ENCODE assay signal across 23 mouse cellular contexts in genomic region chr9:90833743-90834539, GRCm38 (mm10).
A peak's percentile ranks its signal among the peaks of the same experiment; 100 is the strongest.
DNase-seq lines count a peak whose midpoint lies in the region; ATAC-seq lines count a peak whose summit lies in the region.
"Had no signal": no experiment of that assay in that cellular context is flagged by ENCODE, and none has a peak within 500 bp of the region (broad histone marks: within the 10 kb centered on the region; RNA-seq: fewer than 3 reads in every experiment).

No protein-coding gene starts in this region.

- no peaks in the 10 kb centered on the region for H3K9me3 ChIP-seq in midbrain, embryonic 12.5 days
- no peaks in the 10 kb centered on the region for H3K9me3 ChIP-seq in midbrain, embryonic 10.5 days (replicated peaks)
- no peaks in the 10 kb centered on the region for H3K9me3 ChIP-seq in forebrain, embryonic 15.5 days
- H3K9me3 ChIP-seq: embryonic facial prominence, embryonic 12.5 days; heart, embryonic 10.5 days; hindbrain, embryonic 15.5 days; liver, embryonic 13.5 days had no signal

- ATAC-seq in midbrain, embryonic 12.5 days (ENCODE audit: low FRiP score, low read depth), result peak; percentile 55; the same call in 1 of the 2 replicates
- peak; percentile 66 for ATAC-seq in forebrain, embryonic 15.5 days (replicated peaks)
- no peak for ATAC-seq in megakaryocyte-erythroid progenitor cell, adult 5-6 weeks (replicated peaks; ENCODE audit: low FRiP score, low TSS enrichment, poor library complexity, severe bottlenecking)

- 4% methylated on average over 3 of the region's 3 CpGs for WGBS in midbrain, embryonic 12.5 days
- WGBS in midbrain, embryonic 10.5 days, result 13% methylated on average over 3 of the region's 3 CpGs
- WGBS in forebrain, embryonic 15.5 days, result 4% methylated on average over 3 of the region's 3 CpGs

- H3K4me3 ChIP-seq in midbrain, embryonic 12.5 days, result no peak overlapping the region
- H3K4me3 ChIP-seq in midbrain, embryonic 10.5 days, result no peak overlapping the region
- no peak overlapping the region for H3K4me3 ChIP-seq in forebrain, embryonic 15.5 days
- H3K4me3 ChIP-seq: embryonic facial prominence, embryonic 12.5 days; heart, embryonic 10.5 days; hindbrain, embryonic 15.5 days; left cerebral cortex, adult 2 months; liver, embryonic 13.5 days; myocyte had no signal

- no peak for DNase-seq in midbrain, embryonic 10.5 days (ENCODE audit: low spot score)
- DNase-seq in ES-CJ7 (ENCODE audit: low read depth, low spot score), result peak; percentile 60
- DNase-seq in ZHBTc4 (ENCODE audit: low read depth, low spot score), result peak; percentile 57
- DNase-seq in gastrocnemius, postnatal 25 days, result no peak
- DNase-seq: adrenal gland, postnatal 25 days; B cell, adult 2 months; cerebellum, adult 9-10 months; kidney, adult 8-10 months; kidney, postnatal 10 days; liver, embryonic 13.5 days; lung, adult 2 months; lung, postnatal 14 days; retina, postnatal 1 day; thymus, postnatal 36 days had no signal

- H3K4me1 ChIP-seq in midbrain, embryonic 12.5 days, result peaks cover 12% of the 10 kb centered on the region
- peaks cover 20% of the 10 kb centered on the region for H3K4me1 ChIP-seq in midbrain, embryonic 10.5 days
- no peaks in the 10 kb centered on the region for H3K4me1 ChIP-seq in forebrain, embryonic 15.5 days
- H3K4me1 ChIP-seq: embryonic facial prominence, embryonic 12.5 days; heart, embryonic 10.5 days; hindbrain, embryonic 15.5 days; liver, embryonic 13.5 days had no signal

- H3K27me3 ChIP-seq in midbrain, embryonic 12.5 days, result no peaks in the 10 kb centered on the region
- no peaks in the 10 kb centered on the region for H3K27me3 ChIP-seq in midbrain, embryonic 10.5 days (ENCODE audit: low read depth, poor library complexity, severe bottlenecking)
- no peaks in the 10 kb centered on the region for H3K27me3 ChIP-seq in forebrain, embryonic 15.5 days
- H3K27me3 ChIP-seq: CH12.LX; embryonic facial prominence, embryonic 12.5 days; hindbrain, embryonic 15.5 days; liver, embryonic 13.5 days had no signal

- H3K4me2 ChIP-seq in midbrain, embryonic 12.5 days (replicated peaks), result no peak overlapping the region
- H3K4me2 ChIP-seq in forebrain, embryonic 15.5 days (replicated peaks), result no peak overlapping the region
- H3K4me2 ChIP-seq: embryonic facial prominence, embryonic 12.5 days; hindbrain, embryonic 15.5 days; liver, embryonic 13.5 days had no signal

- no peaks in the 10 kb centered on the region for H3K36me3 ChIP-seq in midbrain, embryonic 12.5 days
- no peaks in the 10 kb centered on the region for H3K36me3 ChIP-seq in midbrain, embryonic 10.5 days
- no peaks in the 10 kb centered on the region for H3K36me3 ChIP-seq in forebrain, embryonic 15.5 days
- H3K36me3 ChIP-seq: embryonic facial prominence, embryonic 12.5 days; heart, embryonic 10.5 days; hindbrain, embryonic 15.5 days; liver, embryonic 13.5 days had no signal

- no peak overlapping the region for H3K9ac ChIP-seq in midbrain, embryonic 12.5 days (replicated peaks)
- no peak overlapping the region for H3K9ac ChIP-seq in forebrain, embryonic 15.5 days (replicated peaks)
- H3K9ac ChIP-seq: embryonic facial prominence, embryonic 12.5 days; hindbrain, embryonic 15.5 days; liver, embryonic 13.5 days had no signal

- H3K27ac ChIP-seq in midbrain, embryonic 12.5 days (replicated peaks), result no peak overlapping the region
- no peak overlapping the region for H3K27ac ChIP-seq in midbrain, embryonic 10.5 days (replicated peaks)
- H3K27ac ChIP-seq in forebrain, embryonic 15.5 days (replicated peaks), result no peak overlapping the region
- H3K27ac ChIP-seq: embryonic facial prominence, embryonic 12.5 days; heart, embryonic 10.5 days; hindbrain, embryonic 15.5 days; left cerebral cortex, adult 2 months; liver, embryonic 13.5 days had no signal

Comparison
In these comparisons a context has a peak if more than half of its experiments do, and no peak if none do; other contexts are left out.
1. DNase-seq: peak in ES-CJ7 (single experiment) and ZHBTc4 (single experiment); none in midbrain, embryonic 10.5 days (single experiment) and gastrocnemius, postnatal 25 days (single experiment).